Mouse (Mus musculus) forebrain, embryonic 10.5 days (tissue): ENCODE results near the gene Cym. TPM values are rescaled to one million over a fixed set of nuclear protein-coding genes. Genes with fewer than 3 reads are reported as not detected.

Source experiments
- DNase-seq: peaks from one replicate; pipeline ENCODE4 v3.0.0-alpha.2; 2017; ENCODE audit warnings: low spot score; ENCODE audit errors: extremely low spot score
- H3K27ac ChIP-seq: fragments of 300-500 bp; sonication (generic); 2 replicates; pipeline ENCODE4 v1.5.1; 2016; ENCODE audit warnings: mild to moderate bottlenecking
- H3K27me3 ChIP-seq: fragments of 300-500 bp; sonication (generic); 2 replicates; pipeline ENCODE4 v1.6.1; 2016; ENCODE audit warnings: mild to moderate bottlenecking; ENCODE audit not compliant: poor library complexity, severe bottlenecking
- H3K36me3 ChIP-seq: fragments of 300-500 bp; sonication (generic); replicated peaks from 2 replicates; pipeline ENCODE4 v1.6.1; 2016; ENCODE audit warnings: mild to moderate bottlenecking, moderate library complexity
- H3K4me1 ChIP-seq: fragments of 300-500 bp; sonication (generic); 2 replicates; pipeline ENCODE4 v1.6.1; 2016
- H3K4me3 ChIP-seq: fragments of 300-500 bp; sonication (generic); 2 replicates; pipeline ENCODE4 v1.5.1; 2016; ENCODE audit warnings: mild to moderate bottlenecking, moderate library complexity
- H3K9me3 ChIP-seq: fragments of 300-500 bp; sonication (generic); 2 replicates; pipeline ENCODE4 v1.6.1; 2016; ENCODE audit warnings: mild to moderate bottlenecking, moderate library complexity
- WGBS: fragments of 180-500 bp; shearing (Covaris S2); methylation state at CpG from one replicate; pipeline ENCODE4 v1.1.7; 2016; 5-methylcytosine and 5-hydroxymethylcytosine counted together
- polyA plus RNA-seq: library from polyadenylated mRNA; unstranded; fragments of >200 nt; fragmentation: Nextera tagmentation; extraction: Ambion mirVana; gene quantifications from 2 replicates; pipeline ENCODE4 v1.2.1, GENCODE M21; 2016

The Cym gene
- polyA plus RNA-seq, 1 experiment from 2014 or later = not detected

DNA sequence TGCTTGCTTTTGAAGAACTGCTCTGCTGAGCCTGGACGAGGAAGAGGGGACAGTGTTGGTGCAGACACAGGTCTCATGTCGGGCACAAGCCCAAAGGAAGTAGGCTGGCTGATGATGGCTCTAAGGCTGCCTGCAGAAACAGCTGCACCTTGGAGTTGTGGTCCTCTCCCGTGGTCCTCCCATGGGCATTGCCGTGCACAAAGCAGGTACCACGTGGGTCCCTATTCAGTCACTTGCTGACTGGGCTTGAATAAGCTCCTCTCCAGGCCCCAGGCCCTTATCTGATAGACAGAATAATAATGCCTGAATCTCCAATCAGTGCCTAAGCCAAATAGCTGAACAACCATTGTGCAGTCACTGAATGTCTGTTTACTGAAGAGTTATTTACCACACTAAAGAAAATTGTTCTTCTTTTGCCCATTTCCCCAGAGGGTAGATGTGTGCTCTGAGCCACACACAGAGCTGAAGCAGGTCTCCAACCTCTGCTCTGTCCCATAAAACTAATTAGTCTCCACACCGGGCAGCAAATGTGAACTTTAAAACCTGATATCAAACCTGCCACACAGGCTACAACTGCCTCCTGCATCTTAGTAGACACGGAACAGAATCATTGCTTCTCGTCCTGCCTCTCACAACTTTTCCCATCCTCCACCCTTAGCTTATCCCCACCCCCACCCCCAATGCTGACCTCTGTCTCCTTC is 5.0 kb downstream of the Cym start:
- no peaks in the 10 kb centered on the region for H3K36me3 ChIP-seq
- H3K27me3 ChIP-seq = no peaks in the 10 kb centered on the region
- no peaks in the 10 kb centered on the region for H3K9me3 ChIP-seq
- H3K27ac ChIP-seq = no peak overlapping the region
- no peaks in the 10 kb centered on the region for H3K4me1 ChIP-seq
- DNase-seq = no peak
- no peak overlapping the region for H3K4me3 ChIP-seq
- 78% methylated on average over 8 of the region's 8 CpGs for WGBS

DNA sequence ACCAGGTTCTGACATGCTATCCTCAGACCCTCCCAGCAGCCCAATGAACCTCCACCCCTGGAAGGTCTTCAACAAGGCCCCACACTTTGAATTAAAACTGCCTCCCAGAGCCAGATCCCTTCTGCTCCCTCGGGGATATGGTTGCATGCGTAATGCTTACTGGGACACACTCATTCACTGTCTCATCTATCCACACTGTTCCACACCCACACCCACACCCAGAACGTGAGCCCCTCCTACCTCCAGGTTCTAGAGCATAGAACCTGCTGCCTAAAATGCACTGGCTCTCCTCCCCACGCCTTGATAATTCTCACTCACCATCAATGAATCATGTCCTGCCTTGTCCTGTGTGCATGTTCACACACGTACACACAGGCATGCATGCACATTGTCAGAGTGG is 6.9 kb downstream of the Cym start:
- H3K27me3 ChIP-seq = no peaks in the 10 kb centered on the region
- WGBS = 88% methylated on average over 5 of the region's 5 CpGs
- no peak for DNase-seq
- H3K9me3 ChIP-seq = no peaks in the 10 kb centered on the region
- no peak overlapping the region for H3K4me3 ChIP-seq
- H3K4me1 ChIP-seq = no peaks in the 10 kb centered on the region
- H3K36me3 ChIP-seq = no peaks in the 10 kb centered on the region
- no peak overlapping the region for H3K27ac ChIP-seq

DNA sequence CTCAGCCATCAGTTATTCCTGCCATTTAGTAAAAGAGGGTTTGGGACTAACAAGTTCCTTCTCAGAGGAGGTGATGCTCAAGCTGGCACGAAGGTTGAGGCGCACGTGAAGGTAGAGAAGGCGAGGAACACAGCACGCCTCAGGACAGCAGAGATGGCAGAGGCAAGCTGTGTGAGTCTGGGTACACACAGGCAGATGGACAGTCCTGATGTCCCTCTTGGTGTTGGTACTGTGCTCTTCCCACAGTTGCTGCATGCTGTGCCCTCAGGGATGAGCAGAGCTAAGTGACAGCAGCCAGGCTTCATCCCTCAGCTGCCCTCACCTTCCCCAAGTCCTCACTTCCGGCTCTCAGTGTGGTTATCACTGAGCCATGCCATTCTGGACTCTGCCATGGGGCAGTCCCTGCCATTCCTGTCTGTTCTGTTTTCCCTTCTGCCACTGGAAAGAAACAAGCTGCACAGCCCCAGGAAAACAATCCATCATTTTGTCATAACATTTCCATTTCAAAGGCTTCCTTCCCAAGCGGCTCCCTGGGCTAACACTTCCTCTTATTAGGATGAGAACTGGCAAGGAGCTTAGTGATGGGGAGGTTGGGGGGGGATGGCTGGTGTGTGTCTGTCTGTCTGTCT is 13.8 kb downstream of the Cym start:
- Histone ChIP-seq H3K9me3 (no peaks in the 10 kb centered on the region), H3K36me3 (no peaks in the 10 kb centered on the region), H3K4me1 (peaks cover 14% of the 10 kb centered on the region), H3K27ac (no peak overlapping the region), H3K4me3 (no peak overlapping the region), H3K27me3 (no peaks in the 10 kb centered on the region)
- DNase-seq = no peak
- WGBS = 77% methylated on average over 7 of the region's 7 CpGs

DNA sequence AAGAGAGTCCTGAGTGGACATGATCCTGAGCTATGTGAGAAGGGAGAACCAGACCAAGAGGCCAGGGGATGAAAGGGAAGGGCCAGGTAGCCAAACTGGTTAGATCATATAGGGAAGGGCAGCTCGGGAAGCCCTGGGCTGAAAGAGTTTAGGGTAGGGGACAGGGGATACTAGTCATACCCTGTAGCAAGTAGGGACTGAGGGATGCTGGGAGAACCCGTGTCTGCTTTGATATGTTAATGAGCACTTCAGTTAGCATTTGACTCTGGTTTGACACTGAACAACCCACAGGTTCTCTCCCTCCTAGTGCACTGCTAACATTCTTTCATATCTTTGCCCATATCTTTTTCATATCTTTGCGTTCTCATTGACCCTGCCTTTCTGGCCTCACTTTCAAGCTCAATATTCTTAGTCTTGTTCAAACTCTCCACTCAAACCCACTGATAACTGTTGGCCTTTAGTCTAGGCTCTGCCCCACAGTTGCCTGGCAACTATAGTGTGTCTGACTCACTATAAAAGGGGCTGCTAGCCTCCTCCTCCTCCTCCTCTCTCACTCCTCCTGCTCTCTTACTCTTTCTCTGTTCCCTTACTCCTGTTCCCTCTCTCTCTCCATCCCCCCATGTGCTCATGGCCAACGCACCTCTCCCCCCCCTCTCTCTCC is 14.9 kb downstream of the Cym start:
- peaks cover 18% of the 10 kb centered on the region for H3K4me1 ChIP-seq
- WGBS = 70% methylated on average over 4 of the region's 4 CpGs
- no peaks in the 10 kb centered on the region for H3K36me3 ChIP-seq
- DNase-seq = no peak
- H3K27me3 ChIP-seq = no peaks in the 10 kb centered on the region
- no peak overlapping the region for H3K4me3 ChIP-seq
- no peak overlapping the region for H3K27ac ChIP-seq
- H3K9me3 ChIP-seq = no peaks in the 10 kb centered on the region

DNA sequence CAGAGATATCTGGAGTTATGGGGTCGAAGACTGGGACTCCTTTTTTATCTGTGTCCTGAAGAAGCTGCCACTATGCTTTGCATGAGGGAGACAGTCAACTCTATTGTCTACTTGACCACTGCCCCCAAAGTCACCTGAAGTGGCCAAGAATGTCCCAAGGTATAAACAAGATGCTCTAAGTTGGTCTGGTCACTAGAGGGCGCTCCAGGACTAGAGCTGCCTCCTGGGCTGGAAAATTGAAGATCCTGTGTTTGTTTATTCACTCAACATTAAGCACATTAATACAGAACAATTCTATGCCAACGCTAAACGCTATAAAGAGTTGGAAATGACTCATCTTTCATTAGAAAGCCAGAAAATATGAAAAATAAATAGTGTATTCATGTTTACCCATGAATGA is 15.5 kb downstream of the Cym start:
- no peaks in the 10 kb centered on the region for H3K9me3 ChIP-seq
- no peak overlapping the region for H3K4me3 ChIP-seq
- no peak overlapping the region for H3K27ac ChIP-seq
- 17% methylated on average over 4 of the region's 4 CpGs for WGBS
- no peaks in the 10 kb centered on the region for H3K27me3 ChIP-seq
- DNase-seq = peak; percentile 52
- peaks cover 24% of the 10 kb centered on the region for H3K4me1 ChIP-seq
- no peaks in the 10 kb centered on the region for H3K36me3 ChIP-seq

DNA sequence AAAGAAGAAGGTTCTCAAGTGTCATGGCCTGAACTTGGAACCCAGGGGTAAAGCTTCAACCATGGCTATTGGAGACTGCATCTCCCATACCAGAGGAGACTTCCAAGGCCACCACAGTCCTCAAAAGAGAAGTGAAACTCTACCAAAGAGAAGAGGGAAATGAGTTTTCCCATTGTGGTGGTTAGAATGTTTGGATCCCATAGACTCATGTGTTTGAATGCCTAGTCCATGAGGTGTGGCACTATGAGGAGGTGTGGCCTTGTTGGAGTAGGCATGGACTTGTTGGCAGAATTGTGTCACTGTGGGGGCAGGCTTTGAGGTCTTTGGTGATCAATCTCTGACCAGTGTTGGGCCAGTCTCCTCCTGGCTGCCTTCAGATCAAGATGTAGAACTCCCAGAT is 16.4 kb downstream of the Cym start:
- Histone ChIP-seq H3K9me3 (no peaks in the 10 kb centered on the region), H3K4me3 (no peak overlapping the region), H3K27ac (no peak overlapping the region), H3K36me3 (no peaks in the 10 kb centered on the region), H3K27me3 (no peaks in the 10 kb centered on the region), H3K4me1 (peaks cover 24% of the 10 kb centered on the region)
- DNase-seq = no peak

DNA sequence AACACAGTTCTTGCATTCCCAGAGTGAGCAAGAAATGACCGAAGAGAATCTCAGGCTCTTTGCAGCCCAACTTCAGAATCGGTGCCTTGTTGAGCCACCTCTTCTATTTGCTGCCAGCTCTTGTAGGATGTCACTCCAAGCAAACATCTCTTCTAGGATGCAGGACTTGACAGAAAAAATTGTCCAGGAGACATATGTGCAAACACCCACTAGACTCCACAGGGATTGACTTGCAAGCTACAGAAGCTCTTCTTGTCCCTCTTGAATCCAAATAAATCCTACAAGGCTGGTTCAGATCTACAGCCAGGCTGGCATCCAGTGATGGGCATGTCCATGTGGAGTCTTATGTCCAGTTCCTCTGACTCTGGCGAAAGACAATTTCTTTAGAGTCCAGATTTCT is 17.1 kb downstream of the Cym start:
- WGBS = 91% methylated on average over 3 of the region's 3 CpGs
- H3K9me3 ChIP-seq = no peaks in the 10 kb centered on the region
- no peaks in the 10 kb centered on the region for H3K36me3 ChIP-seq
- no peak overlapping the region for H3K27ac ChIP-seq
- no peak for DNase-seq
- H3K4me1 ChIP-seq = peaks cover 24% of the 10 kb centered on the region
- no peaks in the 10 kb centered on the region for H3K27me3 ChIP-seq
- no peak overlapping the region for H3K4me3 ChIP-seq

DNA sequence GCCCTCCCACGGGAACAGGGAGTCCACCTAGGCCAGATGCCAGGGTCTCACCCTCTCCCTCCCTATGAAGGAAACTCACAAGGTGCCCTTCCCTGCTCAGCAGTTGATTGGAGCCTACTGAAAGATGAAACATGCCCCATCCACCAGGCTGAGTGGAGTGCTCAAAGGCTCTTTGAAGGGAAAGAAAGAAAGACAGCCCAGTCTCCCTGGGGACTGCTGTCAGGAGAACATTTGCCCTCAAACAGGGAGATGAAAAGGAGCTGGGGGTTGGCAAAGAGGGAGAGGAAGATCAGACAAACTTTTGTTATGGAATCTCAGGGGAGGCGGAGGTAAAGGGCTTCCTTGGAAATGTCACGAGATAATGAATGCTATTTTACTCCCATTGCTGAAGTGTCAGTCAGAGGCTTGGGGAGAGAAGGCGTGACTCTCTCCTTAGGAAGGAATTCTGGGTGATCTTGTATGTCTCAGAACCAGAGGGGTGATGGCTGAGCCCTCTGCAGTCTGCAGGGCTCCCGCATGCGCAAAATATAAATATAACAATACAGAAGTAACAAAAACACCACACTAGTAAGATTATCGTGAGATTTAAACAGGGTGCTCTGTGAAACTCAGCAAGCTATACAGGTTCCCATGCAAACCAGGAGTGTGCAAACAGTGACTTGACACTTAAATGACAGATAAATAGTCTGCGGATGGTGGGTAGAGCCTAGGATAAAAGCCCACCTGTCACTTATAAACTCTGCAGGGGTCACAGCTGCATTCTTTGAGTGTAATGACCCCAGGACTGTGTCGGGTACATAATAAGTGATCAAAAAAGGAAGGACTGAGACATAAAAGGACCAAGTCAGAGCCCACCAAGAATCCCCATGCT is 20.0 kb downstream of the Cym start:
- Histone ChIP-seq H3K4me1 (peaks cover 13% of the 10 kb centered on the region), H3K9me3 (no peaks in the 10 kb centered on the region), H3K27me3 (no peaks in the 10 kb centered on the region), H3K4me3 (no peak overlapping the region), H3K36me3 (no peaks in the 10 kb centered on the region), H3K27ac (no peak overlapping the region)
- 60% methylated on average over 9 of the region's 9 CpGs for WGBS
- no peak for DNase-seq

DNA sequence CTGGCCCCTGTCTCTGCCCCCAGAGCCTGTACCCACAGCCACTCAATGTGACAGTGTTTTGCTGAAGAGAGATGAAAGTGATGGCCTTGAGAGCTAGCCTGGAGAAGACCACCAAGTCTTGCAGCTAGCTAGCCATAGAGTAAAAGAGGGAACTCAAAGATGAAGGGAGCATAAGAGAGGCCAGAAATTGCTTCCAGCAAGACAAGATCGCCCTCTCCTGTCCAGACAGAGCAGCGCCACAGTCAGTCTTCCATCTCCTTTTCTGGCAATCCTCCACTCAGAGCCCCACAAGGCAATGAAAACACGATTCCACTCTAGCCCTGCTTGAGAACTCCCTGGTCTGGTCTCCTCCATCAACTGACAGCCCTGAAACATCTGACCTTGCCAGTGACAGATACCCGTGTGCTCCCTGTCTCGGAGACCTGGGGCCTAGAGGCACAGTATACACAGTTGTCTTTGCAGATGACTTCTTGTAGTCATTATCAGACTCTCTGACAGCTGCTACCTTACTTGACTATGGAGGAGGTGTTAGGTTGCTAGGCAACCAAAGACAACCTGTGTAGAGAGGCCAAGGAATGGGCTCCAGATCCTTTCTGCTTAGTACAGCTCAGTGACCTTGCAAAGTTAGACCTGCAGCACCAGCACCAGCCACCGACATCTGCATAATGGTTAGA is 33.2 kb downstream of the Cym start:
- Histone ChIP-seq H3K36me3 (no peaks in the 10 kb centered on the region), H3K9me3 (no peaks in the 10 kb centered on the region), H3K4me3 (no peak overlapping the region), H3K27ac (no peak overlapping the region), H3K27me3 (no peaks in the 10 kb centered on the region), H3K4me1 (no peaks in the 10 kb centered on the region)
- DNase-seq = no peak
- WGBS = 51% methylated on average over 6 of the region's 6 CpGs

DNA sequence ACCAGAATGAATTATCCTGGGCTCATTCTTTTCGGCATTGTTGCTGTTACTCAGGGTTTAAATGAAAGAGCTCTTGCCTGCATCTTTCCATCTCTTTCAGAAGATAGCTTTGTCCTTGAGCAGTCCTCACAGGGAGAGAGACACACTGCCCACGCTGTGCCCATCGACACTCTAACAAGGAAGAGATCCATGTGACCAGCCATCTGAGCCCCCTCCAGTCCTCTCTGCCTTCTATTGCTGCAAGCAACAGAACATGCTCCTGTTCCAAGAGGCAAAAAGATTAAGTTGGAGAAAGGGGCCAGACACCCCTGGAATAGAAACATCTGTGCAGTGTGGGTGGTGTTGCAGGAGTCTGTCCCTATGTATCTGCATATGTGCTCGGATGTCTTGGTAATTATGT is 34.5 kb downstream of the Cym start:
- no peak for DNase-seq
- Histone ChIP-seq H3K4me1 (no peaks in the 10 kb centered on the region), H3K36me3 (no peaks in the 10 kb centered on the region), H3K4me3 (no peak overlapping the region), H3K27me3 (no peaks in the 10 kb centered on the region), H3K27ac (no peak overlapping the region), H3K9me3 (no peaks in the 10 kb centered on the region)
- 92% methylated on average over 4 of the region's 4 CpGs for WGBS

DNA sequence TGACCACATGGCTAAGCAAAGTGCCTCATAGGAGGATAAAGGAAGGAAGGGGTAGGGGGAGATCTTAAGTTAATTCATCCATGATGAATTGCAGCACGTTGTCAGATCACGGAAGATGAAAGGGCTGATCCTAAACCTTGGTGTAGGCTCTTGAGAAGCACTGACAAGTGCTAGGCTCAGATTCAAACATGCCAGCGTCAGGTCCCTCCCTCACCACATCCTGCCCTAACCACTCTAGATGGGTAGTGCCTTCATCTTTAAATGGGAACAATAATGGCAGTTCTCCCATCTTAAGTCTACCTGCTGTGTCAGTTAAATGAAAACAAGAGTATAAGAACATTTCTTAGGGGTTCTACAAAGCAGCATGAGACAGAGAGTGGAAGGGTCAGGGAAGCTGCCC is 35.9 kb downstream of the Cym start:
- Histone ChIP-seq H3K9me3 (no peaks in the 10 kb centered on the region), H3K4me3 (no peak overlapping the region), H3K4me1 (no peaks in the 10 kb centered on the region), H3K27me3 (no peaks in the 10 kb centered on the region), H3K27ac (no peak overlapping the region), H3K36me3 (no peaks in the 10 kb centered on the region)
- no peak for DNase-seq
- 83% methylated on average over 3 of the region's 3 CpGs for WGBS

DNA sequence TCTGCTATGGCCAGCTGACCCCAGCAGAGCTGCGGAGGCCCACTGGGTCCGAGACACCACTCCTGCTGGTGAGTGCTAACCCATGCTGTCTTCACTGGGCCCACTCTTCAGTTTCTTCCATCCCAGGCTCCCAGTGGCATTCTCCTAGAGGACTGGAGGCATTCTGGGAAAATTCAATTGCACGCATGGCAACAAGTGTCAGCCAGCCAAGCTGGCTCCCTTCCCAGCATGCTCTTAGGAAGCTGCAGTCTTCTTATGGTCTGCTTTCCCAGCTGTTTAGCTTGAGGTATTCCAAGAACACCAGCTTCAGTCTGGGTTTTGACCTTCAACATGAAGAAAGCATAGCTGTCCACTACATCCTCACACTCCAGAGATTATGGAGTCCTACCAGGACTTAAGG is 38.4 kb downstream of the Cym start:
- DNase-seq = no peak
- Histone ChIP-seq H3K27me3 (no peaks in the 10 kb centered on the region), H3K4me3 (no peak overlapping the region), H3K27ac (no peak overlapping the region), H3K4me1 (no peaks in the 10 kb centered on the region), H3K36me3 (no peaks in the 10 kb centered on the region), H3K9me3 (no peaks in the 10 kb centered on the region)
- WGBS = 96% methylated on average over 3 of the region's 3 CpGs
